Mouse (Mus musculus): ENCODE measurements around the gene Gm5862.
"Not testable (repeated sequence)": the region's sequence is repeated elsewhere in the genome, so short reads cannot be mapped to it uniquely, and the experiment has no call there.

Gm5862 gene

DNA sequence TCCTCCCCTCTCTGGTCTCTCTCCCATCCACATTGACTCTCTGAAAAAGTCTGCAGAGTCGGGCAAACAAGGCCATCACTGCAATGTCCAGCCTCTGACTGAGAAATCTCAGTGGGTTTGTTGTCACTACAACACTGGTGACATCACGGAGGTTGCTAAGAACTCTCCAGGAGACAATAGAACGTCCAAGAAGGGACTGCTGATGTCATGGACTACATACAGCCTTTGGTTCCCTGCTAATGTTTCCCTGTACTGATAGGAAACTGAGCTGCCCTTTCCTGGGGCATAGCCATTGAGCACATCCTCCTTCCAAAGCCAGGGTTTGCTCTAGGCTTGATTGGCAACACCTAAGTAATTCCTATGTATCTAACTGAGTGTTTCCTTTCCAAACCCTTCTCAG is at the start of gene Gm5862:
Gm5862 (minus strand) TSS at position 101 of the 400 bp plus-strand sequence.
- POLR2A ChIA-PET = not testable (repeated sequence)

GRCm38 (mm10) chr5:26070716-26071115 is 48.0 kb upstream of the Gm5862 start:
- POLR2A ChIA-PET = interaction anchor here in 1 of 4 experiments (0.5 kb wide), 1 partner anchor 1471 kb away, joined by 3 read pairs; no protein-coding TSS in a partner anchor

More for the DNA sequence above, at the start of gene Gm5862:
- CTCF ChIA-PET = not testable (repeated sequence)

GRCm38 (mm10) chr5:26058481-26058880 is 35.8 kb upstream of the Gm5862 start, which contains the start of gene Gm7347:
Gene Gm7347, minus strand, starts transcription at chr5:26058581.
- POLR2A ChIA-PET, CTCF ChIA-PET: not testable (repeated sequence)

More at GRCm38 (mm10) chr5:26070716-26071115, 48.0 kb upstream of the Gm5862 start:
- CTCF ChIA-PET = interaction anchor here in 2 of 4 experiments (1.2 to 2.2 kb wide), 2 partner anchors 63 to 64 kb away, joined by 3 to 10 read pairs; no protein-coding TSS in a partner anchor

- CTCF ChIA-PET, POLR2A ChIA-PET: not testable (repeated sequence)
Observed at GRCm38 (mm10) chr5:26039458-26039857, 16.7 kb upstream of the Gm5862 start, which contains the start of gene Speer4a. Gene Speer4a, minus strand, starts transcription at chr5:26039558.

- POLR2A ChIA-PET = not testable (repeated sequence)
- CTCF ChIA-PET = interaction anchor here in 2 of 4 experiments (1.0 to 1.5 kb wide), 2 partner anchors 63 kb away, joined by 3 to 10 read pairs; no protein-coding TSS in a partner anchor
Observed at GRCm38 (mm10) chr5:26007697-26008096, 15.0 kb downstream of the Gm5862 start.

GRCm38 (mm10) chr5:26006937-26007695 is 15.6 kb downstream of the Gm5862 start:
- POLR2A ChIA-PET = interaction anchor here in 1 of 4 experiments (0.7 kb wide), 1 partner anchor 51 kb away, joined by 3 read pairs; no protein-coding TSS in a partner anchor
- CTCF ChIA-PET = interaction anchor here in 3 of 4 experiments (0.5 to 1.5 kb wide), 4 partner anchors 51 to 393 kb away, joined by 3 to 10 read pairs (median 4); no protein-coding TSS in a partner anchor

GRCm38 (mm10) chr5:26004698-26005097 is 18.0 kb downstream of the Gm5862 start, which contains the start of gene Gm1979:
Gene Gm1979, minus strand, starts transcription at chr5:26004798.
- POLR2A ChIA-PET, CTCF ChIA-PET: not testable (repeated sequence)

- CTCF ChIA-PET, POLR2A ChIA-PET: not testable (repeated sequence)
Observed at GRCm38 (mm10) chr5:25988550-25988949, 34.2 kb downstream of the Gm5862 start, which contains the start of gene Gm21698. Gene Gm21698, minus strand, starts transcription at chr5:25988650.

DNA sequence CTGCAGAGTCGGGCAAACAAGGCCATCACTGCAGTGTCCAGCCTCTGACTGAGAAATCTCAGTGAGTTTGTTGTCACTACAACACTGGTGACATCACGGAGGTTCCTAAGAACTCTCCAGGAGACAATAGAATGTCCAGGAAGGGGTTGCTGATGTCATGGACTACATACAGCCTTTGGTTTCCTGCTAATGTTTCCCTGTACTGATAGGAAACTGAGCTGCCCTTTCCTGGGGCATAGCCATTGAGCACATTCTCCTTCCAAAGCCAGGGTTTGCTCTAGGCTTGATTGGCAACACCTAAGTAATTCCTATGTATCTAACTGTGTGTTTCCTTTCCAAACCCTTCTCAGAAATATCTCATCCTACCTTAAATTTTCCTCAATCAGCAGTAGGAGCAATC is 50.2 kb downstream of the Gm5862 start, which contains the start of gene Gm21680:
Gm21680 (minus strand) TSS at position 101 of the 400 bp plus-strand sequence.
- CTCF ChIA-PET, POLR2A ChIA-PET: not testable (repeated sequence)
